ENCODE assay signal across 8 mouse cellular contexts in genomic region chr10:127063913-127064870, GRCm38 (mm10). TPM values are rescaled to one million over a fixed set of nuclear protein-coding genes. Genes with fewer than 3 reads are reported as not detected.
DNase-seq lines count a peak whose midpoint lies in the region; ATAC-seq and TF ChIP-seq lines count a peak whose summit lies in the region.

No protein-coding gene starts in this region.

- peaks cover 31% of the 10 kb centered on the region for H3K4me1 ChIP-seq in liver, embryonic 11.5 days (replicated peaks; ENCODE audit: control insufficient read depth, insufficient read depth, low read length)
- peaks cover 25% of the 10 kb centered on the region for H3K4me1 ChIP-seq in stomach, embryonic 16.5 days (ENCODE audit: control insufficient read depth, insufficient read depth, low read length)

- peaks cover 27% of the 10 kb centered on the region for H3K27me3 ChIP-seq in liver, embryonic 11.5 days (replicated peaks; ENCODE audit: control insufficient read depth, insufficient read depth, low read length)
- H3K27me3 ChIP-seq in stomach, embryonic 16.5 days (ENCODE audit: control insufficient read depth, insufficient read depth, low read length), result no peaks in the 10 kb centered on the region

- peak overlapping the region; percentile 86 for H3K4me2 ChIP-seq in liver, embryonic 11.5 days
- peak overlapping the region; percentile 93 for H3K4me2 ChIP-seq in stomach, embryonic 16.5 days (ENCODE audit: low read depth, low read length)

- 11% methylated on average over 37 of the region's 37 CpGs for WGBS in liver, embryonic 11.5 days
- 8% methylated on average over 37 of the region's 37 CpGs for WGBS in stomach, embryonic 16.5 days

- H3K36me3 ChIP-seq in liver, embryonic 11.5 days (ENCODE audit: control insufficient read depth, insufficient read depth, low read length), result peaks cover 34% of the 10 kb centered on the region
- peaks cover 27% of the 10 kb centered on the region for H3K36me3 ChIP-seq in stomach, embryonic 16.5 days (ENCODE audit: control insufficient read depth, insufficient read depth, low read length)

- no peak for DNase-seq in layer of hippocampus, adult 2 months (ENCODE audit: low spot score in 2 of 2)
- DNase-seq in layer of hippocampus, adult 18-20 months (ENCODE audit: low spot score in 2 of 2), result no peak
- DNase-seq in NIH3T3 (ENCODE audit: low read depth), result peak; percentile 53
- DNase-seq in liver, embryonic 11.5 days (ENCODE audit: low spot score), result no peak
- no peak for DNase-seq in right cerebral cortex, postnatal 10 days (ENCODE audit: low spot score in 2 of 2)
- DNase-seq in frontal cortex, adult 2 months (ENCODE audit: extremely low spot score in 1 of 2, low spot score in 1 of 2), result no peak

- H3K9me3 ChIP-seq in liver, embryonic 11.5 days (ENCODE audit: control insufficient read depth, low read length), result no peaks in the 10 kb centered on the region
- no peaks in the 10 kb centered on the region for H3K9me3 ChIP-seq in stomach, embryonic 16.5 days (replicated peaks; ENCODE audit: control insufficient read depth, low read length)

- H3K27ac ChIP-seq in layer of hippocampus, adult 2 months, result peak overlapping the region; percentile 96
- H3K27ac ChIP-seq in liver, embryonic 11.5 days (ENCODE audit: low read depth, low read length), result peak overlapping the region; percentile 86
- H3K27ac ChIP-seq in stomach, embryonic 16.5 days (ENCODE audit: low read length), result peak overlapping the region; percentile 85

- peak overlapping the region; percentile 98 for H3K9ac ChIP-seq in liver, embryonic 11.5 days (ENCODE audit: low read depth, low read length)
- H3K9ac ChIP-seq in stomach, embryonic 16.5 days (ENCODE audit: low read length), result peak overlapping the region; percentile 95

- ATAC-seq in erythroid progenitor cell, adult 5-6 weeks (replicated peaks; ENCODE audit: low FRiP score, poor library complexity, severe bottlenecking), result peak; percentile 27; the same call in 1 of the 2 replicates
- no peak for ATAC-seq in liver, embryonic 11.5 days (replicated peaks; ENCODE audit: low FRiP score)
- ATAC-seq in stomach, embryonic 16.5 days (ENCODE audit: insufficient read depth, low FRiP score), result no peak

- H3K4me3 ChIP-seq in layer of hippocampus, adult 2 months, result peak overlapping the region; percentile 80
- peak overlapping the region; percentile 87 for H3K4me3 ChIP-seq in liver, embryonic 11.5 days (ENCODE audit: low read depth, low read length)
- H3K4me3 ChIP-seq in stomach, embryonic 16.5 days (replicated peaks; ENCODE audit: low read length), result peak overlapping the region; percentile 76

- TF ChIP-seq CTCF in layer of hippocampus, adult 2 months (conservative IDR thresholded peaks at IDR 0.05), result no peak

RNA-seq across cellular contexts. Expression of gene Cdk4, which starts 0.9 kb away (rescaled TPM):
- total RNA-seq in layer of hippocampus, adult 2 months (2021), result 10 to 100 TPM; 84.6 to 94.8 TPM
- 10 to 100 TPM; 83.9 to 91.1 TPM for total RNA-seq in layer of hippocampus, adult 18-20 months (2021)
- total RNA-seq in erythroid progenitor cell, adult 5-6 weeks (2015; ENCODE audit: low replicate concordance), result 84.3 and 107 TPM in 2 replicates
- 42.7 and 99.2 TPM in 2 replicates for total RNA-seq in erythroid progenitor cell, adult 5-6 weeks (2017; ENCODE audit: low replicate concordance)
- 1,533 and 1,539 TPM in 2 replicates for polyA plus RNA-seq in liver, embryonic 11.5 days (2014; fragmentation: Nextera tagmentation; extraction: Ambion mirVana)
- polyA plus RNA-seq in stomach, embryonic 16.5 days (2015; fragmentation: Nextera tagmentation; extraction: Ambion mirVana), result 1,208 and 1,239 TPM in 2 replicates
- polyA plus RNA-seq in frontal cortex, adult 2 months (2012; rRNA removed), result 154 and 167 TPM in 2 replicates

RNA-seq across cellular contexts. Expression of gene March9, which starts 4.2 kb away (rescaled TPM):
- 10 to 100 TPM; 19.8 TPM for total RNA-seq in layer of hippocampus, adult 2 months (2021)
- 10 to 100 TPM; 20.5 to 21.9 TPM for total RNA-seq in layer of hippocampus, adult 18-20 months (2021)
- total RNA-seq in erythroid progenitor cell, adult 5-6 weeks (2015; ENCODE audit: low replicate concordance), result not detected in 2 replicates
- total RNA-seq in erythroid progenitor cell, adult 5-6 weeks (2017; ENCODE audit: low replicate concordance), result not detected in 2 replicates
- 0.38 TPM in 2 replicates for polyA plus RNA-seq in liver, embryonic 11.5 days (2014; fragmentation: Nextera tagmentation; extraction: Ambion mirVana)
- 0.66 and 0.72 TPM in 2 replicates for polyA plus RNA-seq in stomach, embryonic 16.5 days (2015; fragmentation: Nextera tagmentation; extraction: Ambion mirVana)
- 13.2 and 14.4 TPM in 2 replicates for polyA plus RNA-seq in frontal cortex, adult 2 months (2012; rRNA removed)

RNA-seq across cellular contexts. Expression of gene Tspan31, which starts 5.9 kb away (rescaled TPM):
- total RNA-seq in layer of hippocampus, adult 2 months (2021), result 10 to 100 TPM; 57.2 to 62.1 TPM
- total RNA-seq in layer of hippocampus, adult 18-20 months (2021), result 10 to 100 TPM; 60.3 to 60.7 TPM
- total RNA-seq in erythroid progenitor cell, adult 5-6 weeks (2015; ENCODE audit: low replicate concordance), result 13.0 and 18.0 TPM in 2 replicates
- total RNA-seq in erythroid progenitor cell, adult 5-6 weeks (2017; ENCODE audit: low replicate concordance), result 6.6 and 8.5 TPM in 2 replicates
- polyA plus RNA-seq in liver, embryonic 11.5 days (2014; fragmentation: Nextera tagmentation; extraction: Ambion mirVana), result 112 and 121 TPM in 2 replicates
- polyA plus RNA-seq in stomach, embryonic 16.5 days (2015; fragmentation: Nextera tagmentation; extraction: Ambion mirVana), result 158 and 177 TPM in 2 replicates
- polyA plus RNA-seq in frontal cortex, adult 2 months (2012; rRNA removed), result 89.9 and 91.7 TPM in 2 replicates

RNA-seq across cellular contexts. Expression of gene Agap2, which starts 10.9 kb away (rescaled TPM):
- 100 to 1,000 TPM; 820 to 844 TPM for total RNA-seq in layer of hippocampus, adult 2 months (2021)
- 100 to 1,000 TPM; 807 to 841 TPM for total RNA-seq in layer of hippocampus, adult 18-20 months (2021)
- total RNA-seq in erythroid progenitor cell, adult 5-6 weeks (2015; ENCODE audit: low replicate concordance), result 1.1 and 3.8 TPM in 2 replicates
- total RNA-seq in erythroid progenitor cell, adult 5-6 weeks (2017; ENCODE audit: low replicate concordance), result 2.2 and 51.8 TPM in 2 replicates
- polyA plus RNA-seq in liver, embryonic 11.5 days (2014; fragmentation: Nextera tagmentation; extraction: Ambion mirVana), result 2.2 and 2.3 TPM in 2 replicates
- 0.09 and 0.62 TPM in 2 replicates for polyA plus RNA-seq in stomach, embryonic 16.5 days (2015; fragmentation: Nextera tagmentation; extraction: Ambion mirVana)
- polyA plus RNA-seq in frontal cortex, adult 2 months (2012; rRNA removed), result 450 and 465 TPM in 2 replicates

RNA-seq across cellular contexts. Expression of gene Cyp27b1, which starts 16.1 kb away (rescaled TPM):
- 1 to 10 TPM; 1.0 to 1.1 TPM for total RNA-seq in layer of hippocampus, adult 2 months (2021)
- total RNA-seq in layer of hippocampus, adult 18-20 months (2021), result 1 to 10 TPM in 1 of 2 experiments, under 1 TPM in 1; 0.91 to 1.2 TPM
- total RNA-seq in erythroid progenitor cell, adult 5-6 weeks (2015; ENCODE audit: low replicate concordance), result not detected in 2 replicates
- not detected in 2 replicates for total RNA-seq in erythroid progenitor cell, adult 5-6 weeks (2017; ENCODE audit: low replicate concordance)
- polyA plus RNA-seq in liver, embryonic 11.5 days (2014; fragmentation: Nextera tagmentation; extraction: Ambion mirVana), result not detected in 2 replicates
- 0.21 and 0.37 TPM in 2 replicates for polyA plus RNA-seq in stomach, embryonic 16.5 days (2015; fragmentation: Nextera tagmentation; extraction: Ambion mirVana)
- polyA plus RNA-seq in frontal cortex, adult 2 months (2012; rRNA removed), result 0.70 and 1.0 TPM in 2 replicates

Comparison
In these comparisons a context has a peak if more than half of its experiments do, and no peak if none do; other contexts are left out.
1. RNA of gene March9, which starts 4.2 kb away (total RNA-seq): 20.5 to 21.9 TPM in layer of hippocampus, adult 18-20 months and 19.8 TPM in layer of hippocampus, adult 2 months; not detected in erythroid progenitor cell, adult 5-6 weeks; every median in the first group is over 10 times any median in the second.
2. Peak in every context shown above with its lines, with median percentiles within 50 percentile points of each other: H3K27ac ChIP-seq and H3K4me3 ChIP-seq.